Mouse (Mus musculus) thymus, postnatal 10 days (tissue): ENCODE data around the gene Tdrd9.
"Not testable (repeated sequence)": the region's sequence is repeated elsewhere in the genome, so short reads cannot be mapped to it uniquely, and the experiment has no call there.

Experiments used
- DNase-seq, 2 experiments: peaks; one replicate each; pipeline ENCODE4 v3.0.0; 2021; ENCODE audit warnings: low spot score in 2 of 2

Gene Tdrd9

GRCm38 (mm10) chr12:111971231-111971686 is at the start of gene Tdrd9:
Tdrd9 (plus strand) TSS chr12:111971559.
- no peak for DNase-seq

GRCm38 (mm10) chr12:111923117-111923516 is 48.2 kb upstream of the Tdrd9 start:
- DNase-seq, result no peak

- DNase-seq, result no peak
Observed at GRCm38 (mm10) chr12:111927338-111927737, 44.0 kb upstream of the Tdrd9 start.

- no peak for DNase-seq
Observed at GRCm38 (mm10) chr12:111928411-111928966, 42.9 kb upstream of the Tdrd9 start.

GRCm38 (mm10) chr12:111931411-111932025 is 39.8 kb upstream of the Tdrd9 start:
- no peak for DNase-seq

GRCm38 (mm10) chr12:111932513-111932912 is 38.8 kb upstream of the Tdrd9 start:
- no peak for DNase-seq

- no peak for DNase-seq
Observed at GRCm38 (mm10) chr12:111933032-111933704, 38.2 kb upstream of the Tdrd9 start.

GRCm38 (mm10) chr12:111933971-111934370 is 37.4 kb upstream of the Tdrd9 start:
- no peak for DNase-seq

- DNase-seq, result no peak
Observed at GRCm38 (mm10) chr12:111936706-111937550, 34.4 kb upstream of the Tdrd9 start.

GRCm38 (mm10) chr12:111938623-111939177 is 32.7 kb upstream of the Tdrd9 start:
- DNase-seq, result no peak

GRCm38 (mm10) chr12:111943421-111944064 is 27.8 kb upstream of the Tdrd9 start:
- DNase-seq, result no peak

GRCm38 (mm10) chr12:111944065-111944987 is 27.0 kb upstream of the Tdrd9 start:
- not testable (repeated sequence) for DNase-seq

GRCm38 (mm10) chr12:111945115-111945514 is 26.2 kb upstream of the Tdrd9 start:
- DNase-seq, result no peak

GRCm38 (mm10) chr12:111945765-111946655 is 25.3 kb upstream of the Tdrd9 start:
- DNase-seq, result not testable (repeated sequence)

- DNase-seq, result peak; percentile 35 to 36
Observed at GRCm38 (mm10) chr12:111946716-111947115, 24.6 kb upstream of the Tdrd9 start.

GRCm38 (mm10) chr12:111950486-111950885 is 20.9 kb upstream of the Tdrd9 start:
- DNase-seq, result no peak

- DNase-seq, result no peak
Observed at GRCm38 (mm10) chr12:111951701-111952100, 19.7 kb upstream of the Tdrd9 start.

- no peak for DNase-seq
Observed at GRCm38 (mm10) chr12:111956173-111956572, 15.2 kb upstream of the Tdrd9 start.
